Mouse (Mus musculus) thymus, adult 2 months (tissue): ENCODE measurements at regions not wholly inside any gene's neighbourhood (a gene's known extent, or its start where the extent isn't known, plus 50 kb on each side); places are given as distances from the start of the nearest gene placed in this dataset.
"Not testable (repeated sequence)": the region's sequence is repeated elsewhere in the genome, so short reads cannot be mapped to it uniquely, and the experiment has no call there.

Experiments used
- DNase-seq: peaks from one replicate; pipeline ENCODE4 v3.0.0; 2021
- H3K27ac ChIP-seq: fragments of 200-500 bp; 2 replicates; pipeline ENCODE4 v1.5.1; 2012; ENCODE audit warnings: low read length, control low read depth; ENCODE audit not compliant: control insufficient read depth, insufficient read depth
- H3K27me3 ChIP-seq: fragments of 200-500 bp; 2 replicates; pipeline ENCODE4 v1.6.1; 2012; ENCODE audit warnings: mild to moderate bottlenecking, low read length, moderate library complexity, mixed read lengths; ENCODE audit not compliant: control insufficient read depth, insufficient read depth
- H3K36me3 ChIP-seq: fragments of 200-500 bp; 2 replicates; pipeline ENCODE4 v1.6.1; 2012; ENCODE audit warnings: mild to moderate bottlenecking, low read length, moderate library complexity; ENCODE audit not compliant: control insufficient read depth, insufficient read depth
- H3K4me1 ChIP-seq: fragments of 200-500 bp; replicated peaks from 2 replicates; pipeline ENCODE4 v1.6.1; 2012; ENCODE audit warnings: low read length; ENCODE audit not compliant: control insufficient read depth, insufficient read depth
- H3K4me3 ChIP-seq: fragments of 200-500 bp; 2 replicates; pipeline ENCODE4 v1.5.1; 2012; ENCODE audit warnings: mild to moderate bottlenecking, low read length, control low read depth, moderate library complexity; ENCODE audit not compliant: control insufficient read depth, insufficient read depth
- CTCF ChIP-seq: fragments of 200-500 bp; IDR thresholded peaks from 2 replicates; pipeline ENCODE4 v1.5.1; 2012; ENCODE audit warnings: mild to moderate bottlenecking, control low read depth, low read length, moderate library complexity, borderline replicate concordance; ENCODE audit not compliant: control insufficient read depth, poor library complexity, insufficient read depth; ENCODE audit errors: extremely low read depth
- POLR2A ChIP-seq: fragments of 200-500 bp; IDR thresholded peaks from 2 replicates; pipeline ENCODE4 v1.6.1; 2012; ENCODE audit warnings: mild to moderate bottlenecking, low read length, control low read depth, moderate library complexity; ENCODE audit not compliant: control insufficient read depth, poor library complexity, insufficient read depth; ENCODE audit errors: extremely low read depth
- WGBS: fragments of 180-500 bp; shearing (Covaris S2); methylation state at CpG from one replicate; pipeline ENCODE4 v1.1.7; 2018; 5-methylcytosine and 5-hydroxymethylcytosine counted together

DNA sequence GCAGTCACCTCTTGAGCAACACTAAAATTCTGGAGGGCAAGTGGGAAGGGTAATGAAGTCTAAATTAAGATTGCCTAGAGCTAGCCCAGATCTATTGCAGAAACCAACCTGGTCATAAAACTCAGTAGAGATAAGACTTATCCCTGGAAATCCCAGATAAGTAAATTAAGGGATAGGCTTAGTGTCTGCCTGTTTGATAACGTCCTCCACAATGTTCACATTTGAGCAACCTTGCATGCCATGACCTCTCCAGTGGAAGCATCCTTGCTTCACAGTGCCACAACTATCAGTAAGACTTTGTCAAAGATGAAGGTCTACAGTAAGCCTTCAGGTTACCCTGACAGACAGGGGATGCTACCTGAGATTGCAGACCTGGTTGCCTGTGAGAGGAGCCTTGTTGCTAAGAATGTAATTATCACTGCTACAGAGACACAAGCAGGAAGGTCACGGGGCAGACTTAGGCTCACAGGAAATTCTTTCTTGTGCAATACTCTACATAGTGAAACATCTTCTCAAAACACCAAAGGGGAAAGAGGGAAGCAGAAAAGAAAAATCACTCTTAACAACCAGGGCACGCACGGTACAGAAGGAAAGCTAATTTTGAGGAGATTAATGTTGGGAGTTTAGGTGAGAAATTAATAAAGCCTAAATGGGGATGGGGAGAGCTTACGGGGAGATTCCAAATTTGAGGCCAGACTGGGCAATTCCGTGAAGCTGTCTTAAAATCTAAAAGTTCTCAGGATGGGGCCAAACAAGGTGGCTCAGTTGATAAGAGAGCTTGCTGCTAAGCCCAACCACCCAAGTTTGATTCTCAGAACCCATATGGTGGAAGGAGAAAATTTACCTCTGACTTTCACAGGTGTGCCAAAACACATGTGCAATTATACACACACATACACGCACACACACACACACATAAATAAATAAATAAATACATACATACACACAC lies 56.9 kb upstream of the Prdm9 start:
- no peaks in the 10 kb centered on the region for H3K4me1 ChIP-seq
- TF ChIP-seq POLR2A (no peak), CTCF (no peak)
- no peak overlapping the region for H3K4me3 ChIP-seq
- no peak overlapping the region for H3K27ac ChIP-seq
- 75% methylated on average over 7 of the region's 7 CpGs for WGBS
- H3K36me3 ChIP-seq = no peaks in the 10 kb centered on the region
- H3K27me3 ChIP-seq = no peaks in the 10 kb centered on the region
- no peak for DNase-seq

GRCm38 (mm10) chr17:15622913-15623312 lies 58.8 kb upstream of the Prdm9 start:
- H3K4me3 ChIP-seq = no peak overlapping the region
- TF ChIP-seq CTCF = no peak
- TF ChIP-seq POLR2A = no peak
- H3K27ac ChIP-seq = no peak overlapping the region
- no peaks in the 10 kb centered on the region for H3K27me3 ChIP-seq
- 10% methylated on average over 2 of the region's 2 CpGs for WGBS
- H3K36me3 ChIP-seq = no peaks in the 10 kb centered on the region
- peak; percentile 47 for DNase-seq
- H3K4me1 ChIP-seq = no peaks in the 10 kb centered on the region

- 97% methylated on average over 5 of the region's 5 CpGs for WGBS
- Histone ChIP-seq H3K27me3 (no peaks in the 10 kb centered on the region), H3K36me3 (no peaks in the 10 kb centered on the region), H3K4me3 (no peak overlapping the region), H3K27ac (no peak overlapping the region), H3K4me1 (no peaks in the 10 kb centered on the region)
- no peak for TF ChIP-seq CTCF
- TF ChIP-seq POLR2A = no peak
- DNase-seq = no peak
Measured at GRCm38 (mm10) chr17:15630792-15631191, 66.6 kb upstream of the Prdm9 start.

DNA sequence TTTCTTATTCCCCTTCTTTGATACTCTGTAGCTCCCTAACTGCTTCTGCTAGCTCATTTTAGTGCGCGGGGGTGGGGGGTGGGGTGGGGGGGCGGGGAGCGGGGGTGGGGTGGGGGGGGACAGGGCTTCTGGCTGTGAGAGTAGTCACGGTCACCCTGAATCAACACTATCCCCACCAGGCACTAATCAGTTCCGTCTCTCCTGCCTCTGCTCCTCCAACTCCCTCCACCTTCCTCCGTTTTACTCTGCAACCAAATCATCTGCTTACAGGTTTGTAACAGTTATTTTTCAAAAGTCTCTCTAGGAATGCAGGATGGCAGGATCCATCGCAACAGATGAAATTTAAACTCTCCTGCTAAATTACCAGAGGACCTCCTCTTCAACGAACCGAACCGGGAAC lies 67.5 kb upstream of the Prdm9 start:
- H3K4me3 ChIP-seq = no peak overlapping the region
- H3K4me1 ChIP-seq = no peaks in the 10 kb centered on the region
- 28% methylated on average over 11 of the region's 11 CpGs for WGBS
- H3K36me3 ChIP-seq = no peaks in the 10 kb centered on the region
- no peak for DNase-seq
- H3K27ac ChIP-seq = no peak overlapping the region
- TF ChIP-seq POLR2A (no peak), CTCF (no peak)
- no peaks in the 10 kb centered on the region for H3K27me3 ChIP-seq

DNA sequence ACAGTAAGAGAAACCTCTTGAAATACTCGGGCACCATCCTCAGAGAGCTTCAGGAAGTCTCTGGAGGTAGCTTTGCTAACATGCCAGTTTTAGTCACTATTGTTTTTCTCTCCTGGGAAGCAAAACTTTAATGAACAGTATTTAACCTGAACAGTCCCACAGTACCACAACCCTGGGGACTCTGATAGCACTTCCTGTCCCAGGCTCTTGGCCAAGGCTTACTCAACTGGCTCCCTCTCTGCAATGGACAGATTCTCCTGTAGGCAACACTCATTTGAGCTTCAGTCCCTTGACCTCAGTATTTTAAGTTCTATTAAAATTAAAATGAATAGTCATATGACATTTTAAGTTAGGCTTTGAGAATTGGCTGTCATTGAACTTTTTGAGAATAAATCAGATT lies 67.9 kb upstream of the Prdm9 start:
- no peak overlapping the region for H3K27ac ChIP-seq
- no peaks in the 10 kb centered on the region for H3K27me3 ChIP-seq
- no peak overlapping the region for H3K4me3 ChIP-seq
- 18% methylated on average over 1 of the region's 1 CpGs for WGBS
- TF ChIP-seq CTCF (no peak), POLR2A (no peak)
- no peaks in the 10 kb centered on the region for H3K4me1 ChIP-seq
- H3K36me3 ChIP-seq = no peaks in the 10 kb centered on the region
- DNase-seq = no peak

GRCm38 (mm10) chr17:15639111-15639865 lies 65.5 kb upstream of the Chd1 start:
- DNase-seq, H3K27me3 ChIP-seq, H3K27ac ChIP-seq, H3K4me3 ChIP-seq, H3K4me1 ChIP-seq, H3K36me3 ChIP-seq: not testable (repeated sequence)
- WGBS = 91% methylated on average over 12 of the region's 12 CpGs

DNA sequence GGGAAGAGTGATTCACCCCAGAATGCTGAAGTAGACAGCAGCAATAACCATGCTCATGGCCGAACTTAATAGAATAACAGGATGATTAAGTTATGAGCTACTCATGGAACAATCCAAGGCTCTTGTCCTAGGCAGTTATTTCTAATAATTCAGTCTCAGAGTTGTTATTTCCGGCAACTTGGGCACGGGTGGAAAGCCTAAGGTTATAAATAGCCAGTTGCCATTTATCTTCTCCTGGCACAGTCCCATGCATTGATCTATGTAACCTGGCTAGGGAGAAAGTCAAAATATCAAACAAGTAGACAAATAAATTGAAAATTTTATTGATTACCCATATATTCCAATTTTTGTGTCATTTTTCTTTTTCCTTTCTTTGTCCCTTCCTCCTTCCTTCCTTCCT lies 64.0 kb upstream of the Chd1 start:
- Histone ChIP-seq H3K4me1 (no peaks in the 10 kb centered on the region), H3K36me3 (no peaks in the 10 kb centered on the region), H3K27me3 (no peaks in the 10 kb centered on the region), H3K4me3 (no peak overlapping the region), H3K27ac (no peak overlapping the region)
- TF ChIP-seq CTCF = no peak
- no peak for DNase-seq
- whole genome bisulfite sequencing = 92% methylated on average over 3 of the region's 3 CpGs
